Mouse (Mus musculus) megakaryocyte progenitor cell, adult 5-6 weeks (primary cell): ENCODE results near the gene Gorasp2. TPM values are rescaled to one million over a fixed set of nuclear protein-coding genes. Genes with fewer than 3 reads are reported as not detected.

Experiments used
- ATAC-seq: replicated peaks from 2 replicates; pipeline ENCODE4 v1.8.0; 2016; ENCODE audit warnings: mild to moderate bottlenecking, moderate TSS enrichment, inconsistent platforms; ENCODE audit not compliant: poor library complexity
- total RNA-seq, 2 experiments: library from RNA; stranded (forward) in 1 of 2; stranded (reverse) in 1 of 2; fragments of 157-497, 149-512 nt in 1 of 2; fragments of 200-1000 nt in 1 of 2; gene quantifications; 2 replicates each; pipeline versions ENCODE4 v1.2.3 to v1.2.4; 2015 to 2017

Gorasp2 gene
- total RNA-seq (2015): 262 and 265 TPM in 2 replicates
- 77.4 and 92.2 TPM in 2 replicates for total RNA-seq (2017)

- peak; percentile 92 for ATAC-seq
Measured at GRCm38 (mm10) chr2:70660887-70661714, at the start of gene Gorasp2. Gene Gorasp2, plus strand, starts transcription at chr2:70661576.

- ATAC-seq: peak; percentile 78
Measured at GRCm38 (mm10) chr2:70614745-70615351, 46.5 kb upstream of the Gorasp2 start.

- no peak for ATAC-seq
Measured at GRCm38 (mm10) chr2:70616076-70616475, 45.3 kb upstream of the Gorasp2 start.

GRCm38 (mm10) chr2:70616617-70617016 is 44.8 kb upstream of the Gorasp2 start:
- no peak for ATAC-seq

- no peak for ATAC-seq
Measured at GRCm38 (mm10) chr2:70619232-70619835, 42.0 kb upstream of the Gorasp2 start.

- ATAC-seq: peak; percentile 54
Measured at GRCm38 (mm10) chr2:70620225-70620624, 41.2 kb upstream of the Gorasp2 start.

- ATAC-seq: peak; percentile 86
Measured at GRCm38 (mm10) chr2:70622244-70622643, 39.1 kb upstream of the Gorasp2 start.

- ATAC-seq: no peak
Measured at GRCm38 (mm10) chr2:70625761-70626160, 35.6 kb upstream of the Gorasp2 start.

GRCm38 (mm10) chr2:70628397-70628796 is 33.0 kb upstream of the Gorasp2 start:
- ATAC-seq: peak; percentile 76

GRCm38 (mm10) chr2:70629339-70629761 is 32.0 kb upstream of the Gorasp2 start:
- peak; percentile 74 for ATAC-seq

- ATAC-seq: no peak
Measured at GRCm38 (mm10) chr2:70629921-70630320, 31.5 kb upstream of the Gorasp2 start.

GRCm38 (mm10) chr2:70631321-70631720 is 30.1 kb upstream of the Gorasp2 start:
- no peak for ATAC-seq

- no peak for ATAC-seq
Measured at GRCm38 (mm10) chr2:70632412-70632811, 29.0 kb upstream of the Gorasp2 start.

- ATAC-seq: no peak
Measured at GRCm38 (mm10) chr2:70634028-70634690, 27.2 kb upstream of the Gorasp2 start.

- 0 out of 2 replicates have a peak, but pooled peaks have one; percentile 50 for ATAC-seq
Measured at GRCm38 (mm10) chr2:70640968-70641367, 20.4 kb upstream of the Gorasp2 start.

- no peak for ATAC-seq
Measured at GRCm38 (mm10) chr2:70642971-70643565, 18.3 kb upstream of the Gorasp2 start.

- no peak for ATAC-seq
Measured at GRCm38 (mm10) chr2:70645266-70645780, 16.1 kb upstream of the Gorasp2 start.

GRCm38 (mm10) chr2:70647681-70648080 is 13.7 kb upstream of the Gorasp2 start:
- ATAC-seq: no peak

- ATAC-seq: no peak
Measured at GRCm38 (mm10) chr2:70648271-70648670, 13.1 kb upstream of the Gorasp2 start.

- ATAC-seq: no peak
Measured at GRCm38 (mm10) chr2:70649471-70649870, 11.9 kb upstream of the Gorasp2 start.

- ATAC-seq: no peak
Measured at GRCm38 (mm10) chr2:70651820-70652219, 9.6 kb upstream of the Gorasp2 start.
